In genomic region chr1:73227246-73227645, GRCm38 (mm10) we compare ENCODE assay signal across 24 mouse cellular contexts.
DNase-seq lines count a peak whose midpoint lies in the region; ATAC-seq and TF ChIP-seq lines count a peak whose summit lies in the region.
"Had no signal": no experiment of that assay in that cellular context is flagged by ENCODE, and none has a peak within 500 bp of the region (broad histone marks: within the 10 kb centered on the region; RNA-seq: fewer than 3 reads in every experiment).

No protein-coding gene starts in this region.

- no peaks in the 10 kb centered on the region for H3K36me3 ChIP-seq in forebrain, postnatal 0 days (ENCODE audit: insufficient read depth)
- no peaks in the 10 kb centered on the region for H3K36me3 ChIP-seq in forebrain, embryonic 11.5 days (ENCODE audit: control insufficient read depth, insufficient read depth, low read length)
- H3K36me3 ChIP-seq: embryonic facial prominence, embryonic 15.5 days; G1E; heart, embryonic 15.5 days; hindbrain, embryonic 13.5 days had no signal

- H3K9ac ChIP-seq in forebrain, postnatal 0 days, result no peak overlapping the region
- H3K9ac ChIP-seq in forebrain, embryonic 11.5 days (ENCODE audit: low read length), result no peak overlapping the region
- H3K9ac ChIP-seq: embryonic facial prominence, embryonic 15.5 days; forebrain, embryonic 13.5 days; heart, embryonic 15.5 days; hindbrain, embryonic 13.5 days had no signal

- no peak overlapping the region for H3K4me3 ChIP-seq in forebrain, postnatal 0 days (ENCODE audit: low read depth, low read length)
- no peak overlapping the region for H3K4me3 ChIP-seq in forebrain, embryonic 11.5 days (ENCODE audit: low read depth, low read length)
- H3K4me3 ChIP-seq: embryonic facial prominence, embryonic 15.5 days; erythroblast, embryonic 14.5 days; forebrain, embryonic 13.5 days; heart, embryonic 15.5 days; hindbrain, embryonic 13.5 days had no signal

- no peak for TF ChIP-seq CTCF in forebrain, postnatal 0 days (IDR thresholded peaks at IDR 0.05; ENCODE audit: low read depth)

- WGBS in forebrain, postnatal 0 days, result 80% methylated on average over 8 of the region's 8 CpGs
- 93% methylated on average over 8 of the region's 8 CpGs for WGBS in forebrain, embryonic 11.5 days

- DNase-seq in forebrain, postnatal 0 days, result no peak
- no peak for DNase-seq in forebrain, embryonic 11.5 days (ENCODE audit: low spot score)
- DNase-seq in layer of hippocampus, adult 8-10 months (ENCODE audit: low spot score in 2 of 2), result peak; percentile 64 to 72
- peak; percentile 44 to 76 for DNase-seq in layer of hippocampus, postnatal 14 days (ENCODE audit: low spot score in 2 of 2)
- no peak for DNase-seq in embryo, embryonic 10 days (ENCODE audit: low spot score)
- no peak for DNase-seq in ovary, postnatal 14 days (ENCODE audit: low spot score)
- DNase-seq: adrenal gland, postnatal 10 days; B cell, adult 2 months; cerebellum, adult 11-12 months; cerebellum, adult 9-11 months; embryo, embryonic 11 days; gastrocnemius, postnatal 36 days; heart, adult 18-20 months; heart, postnatal 14 days had no signal

- H3K27me3 ChIP-seq in forebrain, postnatal 0 days (ENCODE audit: insufficient read depth, low read length), result no peaks in the 10 kb centered on the region
- no peaks in the 10 kb centered on the region for H3K27me3 ChIP-seq in forebrain, embryonic 11.5 days (ENCODE audit: control insufficient read depth, insufficient read depth, low read length)
- H3K27me3 ChIP-seq: embryonic facial prominence, embryonic 15.5 days; forebrain, embryonic 13.5 days; heart, embryonic 15.5 days; hindbrain, embryonic 13.5 days had no signal

- no peaks in the 10 kb centered on the region for H3K9me3 ChIP-seq in forebrain, postnatal 0 days (ENCODE audit: low read length)
- no peaks in the 10 kb centered on the region for H3K9me3 ChIP-seq in forebrain, embryonic 11.5 days (ENCODE audit: control insufficient read depth, low read length)
- H3K9me3 ChIP-seq: embryonic facial prominence, embryonic 15.5 days; G1E had no signal

- no peak overlapping the region for H3K4me2 ChIP-seq in forebrain, postnatal 0 days (ENCODE audit: low read depth)
- H3K4me2 ChIP-seq in forebrain, embryonic 11.5 days (ENCODE audit: low read depth, low read length, severe bottlenecking), result no peak overlapping the region
- H3K4me2 ChIP-seq: embryonic facial prominence, embryonic 15.5 days; forebrain, embryonic 13.5 days; heart, embryonic 11.5 days; heart, embryonic 15.5 days; hindbrain, embryonic 13.5 days had no signal

- peak; percentile 29; the same call in 1 of the 2 replicates for ATAC-seq in forebrain, postnatal 0 days
- no peak for ATAC-seq in forebrain, embryonic 11.5 days (replicated peaks; ENCODE audit: low FRiP score)
- ATAC-seq in erythroid progenitor cell, adult 5-6 weeks (replicated peaks; ENCODE audit: low FRiP score, poor library complexity, severe bottlenecking), result no peak
- ATAC-seq: CD4-positive, CD25-positive, alpha-beta regulatory T cell, adult 4 months; forebrain, embryonic 13.5 days; hindbrain, postnatal 0 days had no signal

- H3K27ac ChIP-seq in forebrain, postnatal 0 days (ENCODE audit: low read depth, low read length), result no peak overlapping the region
- H3K27ac ChIP-seq in forebrain, embryonic 11.5 days (ENCODE audit: low read depth, low read length), result no peak overlapping the region
- H3K27ac ChIP-seq: embryonic facial prominence, embryonic 15.5 days; forebrain, embryonic 13.5 days; heart, embryonic 15.5 days; hindbrain, embryonic 13.5 days; hindbrain, postnatal 0 days had no signal

- no peaks in the 10 kb centered on the region for H3K4me1 ChIP-seq in forebrain, postnatal 0 days (ENCODE audit: insufficient read depth)
- H3K4me1 ChIP-seq in forebrain, embryonic 11.5 days (replicated peaks; ENCODE audit: control insufficient read depth, insufficient read depth, low read length), result no peaks in the 10 kb centered on the region
- H3K4me1 ChIP-seq: embryonic facial prominence, embryonic 15.5 days; heart, embryonic 15.5 days; hindbrain, embryonic 13.5 days had no signal

Comparison
In these comparisons a context has a peak if more than half of its experiments do, and no peak if none do; other contexts are left out.
1. DNase-seq: peak in layer of hippocampus, adult 8-10 months (2 of 2) and layer of hippocampus, postnatal 14 days (2 of 2); none in forebrain, postnatal 0 days (single experiment), forebrain, embryonic 11.5 days (single experiment), embryo, embryonic 10 days (single experiment) and ovary, postnatal 14 days (single experiment).